Mouse (Mus musculus): ENCODE measurements at regions not wholly inside any gene's neighbourhood (a gene's known extent, or its start where the extent isn't known, plus 50 kb on each side); places are given as distances from the start of the nearest gene placed in this dataset.

- WGBS = 71% methylated on average over 7 of the region's 7 CpGs
- Histone ChIP-seq H3K4me1 (ENCODE audit: control insufficient read depth, insufficient read depth, low read length) (no peaks in the 10 kb centered on the region; the same call in 1 of the 2 replicates), H3K4me3 (replicated peaks; ENCODE audit: insufficient read depth, low read depth, low read length) (no peak overlapping the region), H3K27me3 (ENCODE audit: control insufficient read depth, insufficient read depth, low read length) (no peaks in the 10 kb centered on the region), H3K27ac (ENCODE audit: insufficient read depth, low read length) (no peak overlapping the region)
- DNase-seq = peak in 1 of 2 experiments; percentile 17
- TF ChIP-seq CTCF (IDR thresholded peaks at IDR 0.05; ENCODE audit: borderline replicate concordance, insufficient read depth, low read depth, low read length) (no peak), POLR2A (IDR thresholded peaks at IDR 0.05; ENCODE audit: borderline replicate concordance, insufficient read depth, low read length) (no peak)
Measured at GRCm38 (mm10) chr16:77237631-77238357, 224.3 kb downstream of the Usp25 start.

- 46% methylated on average over 2 of the region's 2 CpGs for WGBS
- Histone ChIP-seq H3K27ac (ENCODE audit: insufficient read depth, low read length) (0 out of 2 replicates have a peak overlapping the region, but pooled peaks have one; percentile 14), H3K4me1 (ENCODE audit: control insufficient read depth, insufficient read depth, low read length) (no peaks in the 10 kb centered on the region; the same call in 1 of the 2 replicates), H3K27me3 (ENCODE audit: control insufficient read depth, insufficient read depth, low read length) (no peaks in the 10 kb centered on the region), H3K4me3 (replicated peaks; ENCODE audit: insufficient read depth, low read depth, low read length) (peak overlapping the region; percentile 69)
- DNase-seq = no peak
- TF ChIP-seq POLR2A (IDR thresholded peaks at IDR 0.05; ENCODE audit: borderline replicate concordance, insufficient read depth, low read length) = no peak
Measured at GRCm38 (mm10) chr16:77237272-77237603, 223.7 kb downstream of the Usp25 start.

GRCm38 (mm10) chr16:77236509-77237271 is 223.2 kb downstream of the Usp25 start:
- Histone ChIP-seq H3K4me3 (replicated peaks; ENCODE audit: insufficient read depth, low read depth, low read length) (peak overlapping the region; percentile 69), H3K4me1 (ENCODE audit: control insufficient read depth, insufficient read depth, low read length) (no peaks in the 10 kb centered on the region; the same call in 1 of the 2 replicates), H3K27me3 (ENCODE audit: control insufficient read depth, insufficient read depth, low read length) (no peaks in the 10 kb centered on the region), H3K27ac (ENCODE audit: insufficient read depth, low read length) (peak overlapping the region; percentile 15)
- peak; percentile 81 to 84 for DNase-seq
- TF ChIP-seq POLR2A (IDR thresholded peaks at IDR 0.05; ENCODE audit: borderline replicate concordance, insufficient read depth, low read length) = peak; percentile 51; the same call in 1 of the 2 replicates
- no peak for TF ChIP-seq CTCF (IDR thresholded peaks at IDR 0.05; ENCODE audit: borderline replicate concordance, insufficient read depth, low read depth, low read length)
- WGBS = 2% methylated on average over 13 of the region's 13 CpGs

GRCm38 (mm10) chr16:77236021-77236420 is 222.5 kb downstream of the Usp25 start:
- no peaks in the 10 kb centered on the region for H3K27me3 ChIP-seq (ENCODE audit: control insufficient read depth, insufficient read depth, low read length)
- peak; percentile 72 to 78 for DNase-seq
- H3K4me3 ChIP-seq (replicated peaks; ENCODE audit: insufficient read depth, low read depth, low read length) = peak overlapping the region; percentile 64
- WGBS = 37% methylated on average over 4 of the region's 4 CpGs
- no peaks in the 10 kb centered on the region; the same call in 1 of the 2 replicates for H3K4me1 ChIP-seq (ENCODE audit: control insufficient read depth, insufficient read depth, low read length)
- peak overlapping the region; percentile 15; the same call in 1 of the 2 replicates for H3K27ac ChIP-seq (ENCODE audit: insufficient read depth, low read length)
- TF ChIP-seq CTCF (IDR thresholded peaks at IDR 0.05; ENCODE audit: borderline replicate concordance, insufficient read depth, low read depth, low read length) (no peak), POLR2A (IDR thresholded peaks at IDR 0.05; ENCODE audit: borderline replicate concordance, insufficient read depth, low read length) (peak; percentile 17; the same call in 1 of the 2 replicates)

- DNase-seq = no peak
- H3K4me1 ChIP-seq (ENCODE audit: control insufficient read depth, insufficient read depth, low read length) = no peaks in the 10 kb centered on the region; the same call in 1 of the 2 replicates
- WGBS = 82% methylated on average over 5 of the region's 5 CpGs
- H3K27ac ChIP-seq (ENCODE audit: insufficient read depth, low read length) = no peak overlapping the region
- H3K4me3 ChIP-seq (replicated peaks; ENCODE audit: insufficient read depth, low read depth, low read length) = no peak overlapping the region
- no peak for TF ChIP-seq CTCF (IDR thresholded peaks at IDR 0.05; ENCODE audit: borderline replicate concordance, insufficient read depth, low read depth, low read length)
- no peak for TF ChIP-seq POLR2A (IDR thresholded peaks at IDR 0.05; ENCODE audit: borderline replicate concordance, insufficient read depth, low read length)
- no peaks in the 10 kb centered on the region for H3K27me3 ChIP-seq (ENCODE audit: control insufficient read depth, insufficient read depth, low read length)
Measured at GRCm38 (mm10) chr16:77235449-77235848, 221.9 kb downstream of the Usp25 start.
